Mouse (Mus musculus): ENCODE data around the gene Gm37240. TPM values are rescaled to one million over a fixed set of nuclear protein-coding genes. Genes with fewer than 3 reads are reported as not detected.

Gene Gm37240
- total RNA-seq, 2 experiments from 2014 or later, result not detected

DNA sequence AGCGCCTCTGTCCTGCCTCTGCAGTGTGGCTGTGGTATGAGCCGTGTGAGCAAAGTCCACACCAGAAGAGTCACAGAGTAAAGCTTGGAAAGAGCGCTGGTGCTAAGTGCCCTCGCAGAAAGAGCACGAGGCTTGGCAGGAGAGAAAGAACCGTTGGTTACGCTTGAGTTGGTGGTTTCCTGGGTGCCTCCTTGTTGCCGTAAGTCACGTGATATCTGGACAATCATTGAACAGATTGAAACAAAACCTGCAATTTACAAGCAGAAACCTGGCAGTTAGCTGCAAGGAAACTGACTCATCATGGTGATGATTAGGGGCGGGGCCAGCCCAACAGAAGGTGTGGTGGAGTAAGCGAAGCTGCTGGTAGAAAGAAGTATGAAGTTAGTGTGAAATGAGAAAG, 864.5 kb downstream of the Gm37240 start:
- no peak; the same call in 1 of the 2 replicates for ATAC-seq (replicated peaks; ENCODE audit: poor library complexity, severe bottlenecking)

DNA sequence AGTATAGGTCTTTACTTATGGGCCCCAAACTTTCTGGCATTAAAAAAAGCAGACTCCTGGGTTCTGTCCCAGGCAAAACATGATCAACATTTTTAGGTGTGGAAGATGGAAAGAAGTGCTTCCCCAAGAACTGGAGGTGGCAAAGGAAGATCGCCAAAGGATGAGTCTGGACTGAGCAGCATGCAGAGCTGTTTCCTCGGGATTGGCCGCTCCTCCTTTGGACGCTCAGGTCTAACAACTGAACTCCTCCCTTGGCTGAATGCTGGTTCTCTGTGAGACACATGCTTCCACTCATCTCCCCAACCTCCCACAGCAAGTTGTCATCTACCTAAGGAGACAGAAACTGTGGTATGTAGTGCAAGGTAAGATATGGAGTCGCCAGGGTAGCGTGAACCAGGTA, 865.5 kb downstream of the Gm37240 start:
- no peak for ATAC-seq (replicated peaks; ENCODE audit: poor library complexity, severe bottlenecking)

- no peak for ATAC-seq (replicated peaks; ENCODE audit: poor library complexity, severe bottlenecking)
Observed at GRCm38 (mm10) chr3:85020137-85020536, 867.2 kb downstream of the Gm37240 start.

- no peak for ATAC-seq (replicated peaks; ENCODE audit: poor library complexity, severe bottlenecking)
Observed at GRCm38 (mm10) chr3:85015667-85016066, 871.7 kb downstream of the Gm37240 start.

GRCm38 (mm10) chr3:85012889-85013288, 874.4 kb downstream of the Gm37240 start:
- ATAC-seq (replicated peaks; ENCODE audit: poor library complexity, severe bottlenecking), result no peak

GRCm38 (mm10) chr3:85005257-85005656, 882.1 kb downstream of the Gm37240 start:
- ATAC-seq (replicated peaks; ENCODE audit: poor library complexity, severe bottlenecking), result no peak

GRCm38 (mm10) chr3:84988880-84989279, 898.4 kb downstream of the Gm37240 start:
- ATAC-seq (replicated peaks; ENCODE audit: poor library complexity, severe bottlenecking), result no peak

DNA sequence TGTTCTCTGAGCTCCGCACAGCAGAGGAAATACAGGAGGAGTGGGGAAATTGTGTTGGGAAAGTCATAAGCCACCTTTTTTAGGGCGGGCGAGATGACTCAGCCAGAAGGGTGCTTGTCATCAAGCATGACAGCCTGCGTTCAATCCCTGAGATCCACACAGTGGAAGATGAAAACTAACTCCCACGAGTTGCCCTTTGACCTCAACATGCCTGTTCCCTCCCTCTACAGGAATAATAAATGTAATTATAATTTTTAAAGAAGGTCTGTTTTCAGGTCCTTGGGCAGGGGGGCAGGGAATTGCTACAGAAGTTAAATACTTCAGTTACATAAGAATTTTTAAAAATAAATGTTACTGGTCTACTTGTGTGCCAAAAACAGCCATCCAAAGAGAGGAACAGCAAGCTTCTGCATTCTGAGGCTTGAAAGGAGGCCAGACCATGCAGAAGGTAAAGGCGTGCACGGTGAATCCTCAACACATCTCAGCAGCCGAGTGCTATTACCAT, 902.1 kb downstream of the Gm37240 start:
- ATAC-seq (replicated peaks; ENCODE audit: poor library complexity, severe bottlenecking), result no peak

DNA sequence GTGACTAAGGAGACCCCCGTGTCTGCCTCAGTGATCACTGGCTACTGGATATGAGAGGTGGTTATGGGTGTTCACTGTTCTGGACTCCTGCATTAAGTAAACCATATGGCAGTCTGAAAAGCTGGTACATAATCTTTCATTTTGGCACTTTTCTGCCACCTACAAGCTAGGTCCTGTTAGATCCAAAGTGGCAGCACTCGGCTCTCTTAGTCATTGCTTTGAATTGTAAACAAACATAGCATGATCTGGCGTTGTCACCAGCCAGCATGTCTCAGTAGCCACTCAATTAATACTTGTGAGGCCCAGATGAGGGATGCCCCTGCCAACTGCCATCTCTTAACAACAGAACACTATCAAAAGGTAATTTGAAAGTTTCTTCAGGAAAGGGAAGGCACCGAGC, 904.6 kb downstream of the Gm37240 start:
- ATAC-seq (replicated peaks; ENCODE audit: poor library complexity, severe bottlenecking), result no peak

DNA sequence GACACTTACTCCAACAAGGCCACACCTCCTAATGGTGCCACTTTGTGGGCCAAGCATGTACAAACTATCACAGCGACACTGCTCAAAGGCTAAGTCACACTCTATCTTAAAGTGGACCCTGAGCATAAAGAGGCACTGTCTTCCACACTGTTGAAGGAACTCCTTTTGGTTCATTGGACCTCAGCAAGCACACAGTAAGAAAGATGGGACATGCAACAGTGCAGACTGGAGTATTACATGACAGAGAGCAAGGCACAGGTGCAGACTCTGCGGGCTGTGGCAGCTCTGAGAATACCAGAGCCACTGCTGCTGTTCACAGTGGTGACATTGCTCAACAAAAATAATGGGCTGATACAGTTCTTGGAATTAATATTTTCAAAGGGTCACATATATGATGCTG, 907.2 kb downstream of the Gm37240 start:
- no peak for ATAC-seq (replicated peaks; ENCODE audit: poor library complexity, severe bottlenecking)

- no peak for ATAC-seq (replicated peaks; ENCODE audit: poor library complexity, severe bottlenecking)
Observed at GRCm38 (mm10) chr3:84978676-84979075, 908.6 kb downstream of the Gm37240 start.

DNA sequence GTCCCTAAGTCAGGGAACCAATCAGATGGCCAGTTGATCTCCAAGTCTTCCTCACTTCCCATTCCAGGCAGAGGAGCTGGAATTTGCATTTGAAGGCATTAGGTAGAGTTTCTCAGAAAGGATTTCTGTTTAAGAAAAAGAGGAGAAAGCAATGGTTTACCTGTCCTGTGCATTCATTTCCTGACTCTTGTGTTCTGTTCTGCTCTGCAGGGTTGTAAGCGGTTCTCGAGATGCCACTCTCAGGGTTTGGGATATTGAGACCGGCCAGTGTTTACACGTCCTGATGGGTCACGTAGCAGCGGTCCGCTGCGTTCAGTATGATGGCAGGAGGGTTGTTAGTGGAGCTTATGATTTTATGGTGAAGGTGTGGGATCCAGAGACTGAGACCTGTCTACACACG, 913.1 kb downstream of the Gm37240 start:
- ATAC-seq (replicated peaks; ENCODE audit: poor library complexity, severe bottlenecking), result no peak

DNA sequence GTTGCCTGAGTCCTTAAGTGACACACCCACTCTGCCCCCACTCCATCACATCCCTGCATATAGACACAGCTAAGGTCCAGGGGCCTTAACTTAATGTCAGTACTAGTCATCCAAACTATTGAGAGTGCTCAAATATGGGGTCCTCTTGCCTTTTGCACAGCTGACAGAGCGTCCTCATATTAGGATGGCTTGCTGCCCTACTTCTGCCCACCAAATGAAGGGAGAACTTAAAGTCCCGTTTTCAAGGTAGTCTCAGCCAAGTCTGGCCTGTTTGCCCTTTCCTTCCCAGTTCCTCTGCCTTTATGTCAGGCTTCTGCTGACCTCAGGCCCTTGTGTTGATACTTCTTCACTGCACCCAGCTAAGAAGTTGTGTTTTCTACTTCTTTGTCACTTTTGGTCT, 914.4 kb downstream of the Gm37240 start:
- no peak for ATAC-seq (replicated peaks; ENCODE audit: poor library complexity, severe bottlenecking)

GRCm38 (mm10) chr3:84971561-84971960, 915.8 kb downstream of the Gm37240 start:
- ATAC-seq (replicated peaks; ENCODE audit: poor library complexity, severe bottlenecking), result no peak

DNA sequence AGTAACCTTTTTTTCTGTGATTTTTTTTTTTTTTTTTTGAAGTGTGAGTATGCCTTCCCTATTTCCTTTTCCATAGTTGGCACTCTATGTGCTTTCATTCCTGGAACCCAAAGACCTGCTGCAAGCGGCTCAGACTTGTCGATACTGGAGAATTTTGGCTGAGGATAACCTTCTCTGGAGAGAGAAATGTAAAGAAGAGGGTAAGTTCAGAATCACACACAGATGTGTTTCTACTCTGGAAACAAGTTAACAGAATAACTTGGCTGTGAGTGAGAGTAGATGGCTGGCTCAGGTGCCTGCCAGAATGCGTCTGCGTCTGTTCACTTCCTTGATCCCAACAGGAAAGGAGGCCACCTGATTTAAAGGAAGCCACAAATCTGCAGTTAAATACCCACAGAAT, 920.0 kb downstream of the Gm37240 start:
- no peak for ATAC-seq (replicated peaks; ENCODE audit: poor library complexity, severe bottlenecking)

DNA sequence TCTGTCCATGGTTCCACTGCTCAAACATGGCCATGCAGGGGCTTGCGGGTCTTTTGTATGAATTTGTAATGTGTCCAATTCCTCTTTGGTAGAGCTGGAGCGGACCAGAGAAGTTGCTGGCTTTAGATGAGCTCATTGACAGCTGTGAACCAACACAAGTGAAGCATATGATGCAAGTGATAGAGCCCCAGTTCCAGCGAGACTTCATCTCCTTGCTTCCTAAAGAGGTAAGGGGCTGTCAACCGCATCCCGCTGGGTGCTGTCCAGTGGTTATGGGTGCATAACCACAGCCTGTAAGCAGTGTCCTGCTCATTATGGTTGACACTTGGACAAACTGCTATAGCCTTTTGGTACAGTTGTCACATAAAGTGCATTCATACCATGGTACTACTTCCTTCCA, 922.2 kb downstream of the Gm37240 start:
- ATAC-seq (replicated peaks; ENCODE audit: poor library complexity, severe bottlenecking), result no peak

DNA sequence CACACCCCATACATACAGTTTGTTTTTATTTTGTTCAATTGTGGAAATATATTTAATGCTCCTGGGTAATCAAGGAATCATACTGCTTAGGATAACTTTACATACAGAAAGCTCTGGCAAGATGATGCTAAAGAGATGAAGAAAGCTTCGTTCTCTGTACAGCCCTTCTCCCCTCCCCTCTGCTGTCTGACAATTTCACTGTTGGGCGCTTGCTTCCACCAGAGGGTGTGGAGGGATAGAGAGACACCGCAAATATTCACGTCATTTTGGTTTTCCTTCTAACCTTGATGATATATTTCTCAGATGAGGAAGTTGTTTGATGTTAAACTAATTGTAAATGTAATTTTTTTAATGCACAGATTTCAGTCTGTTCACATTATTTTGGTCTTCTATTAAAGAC, 931.5 kb downstream of the Gm37240 start:
- ATAC-seq (replicated peaks; ENCODE audit: poor library complexity, severe bottlenecking), result no peak

DNA sequence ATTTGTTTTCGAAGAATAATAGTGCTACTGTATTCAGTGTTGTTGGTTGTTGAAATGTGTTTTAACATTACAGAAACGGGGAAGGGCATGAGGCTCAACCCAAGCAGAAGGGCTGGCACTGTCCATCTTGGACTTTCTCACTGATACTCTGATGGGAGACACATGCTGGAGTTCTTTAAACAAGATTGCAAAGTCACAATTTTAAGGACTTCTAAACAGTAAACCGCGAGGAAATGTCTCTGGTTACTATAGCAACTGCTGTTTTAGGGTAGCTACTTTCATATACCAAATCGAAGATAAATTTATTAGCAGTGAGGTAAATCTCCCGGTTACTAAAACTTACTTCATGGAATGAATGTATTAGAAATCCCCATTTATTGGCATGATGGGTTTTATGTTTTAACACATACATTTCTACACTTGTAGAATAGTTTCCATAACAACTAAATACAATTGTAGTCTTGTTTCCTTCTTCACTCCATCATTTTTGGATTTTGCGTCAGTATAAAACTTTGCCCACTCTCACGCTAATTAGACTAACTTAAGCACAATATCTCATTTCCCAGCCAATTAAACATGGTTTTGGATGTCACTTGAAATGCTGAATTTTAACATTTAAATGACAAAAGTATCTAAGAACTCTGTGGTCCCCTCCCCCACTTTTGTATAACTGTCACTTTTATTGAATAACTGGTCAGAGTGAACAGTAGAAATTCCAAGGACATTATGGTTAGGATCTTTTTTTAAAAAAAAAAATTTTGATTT, 932.1 kb downstream of the Gm37240 start:
- ATAC-seq (replicated peaks; ENCODE audit: poor library complexity, severe bottlenecking), result no peak

- no peak for ATAC-seq (replicated peaks; ENCODE audit: poor library complexity, severe bottlenecking)
Observed at GRCm38 (mm10) chr3:84952585-84953187, 934.6 kb downstream of the Gm37240 start.

GRCm38 (mm10) chr3:84952135-84952534, 935.2 kb downstream of the Gm37240 start:
- ATAC-seq (replicated peaks; ENCODE audit: poor library complexity, severe bottlenecking), result no peak

GRCm38 (mm10) chr3:84951698-84952097, 935.6 kb downstream of the Gm37240 start:
- ATAC-seq (replicated peaks; ENCODE audit: poor library complexity, severe bottlenecking), result no peak

- ATAC-seq (replicated peaks; ENCODE audit: poor library complexity, severe bottlenecking), result no peak
Observed at GRCm38 (mm10) chr3:84949387-84949786, 937.9 kb downstream of the Gm37240 start.
